Mouse (Mus musculus) erythroblast, embryonic 14.5 days (primary cell): ENCODE measurements around the gene Gnpnat1. TPM values are rescaled to one million over a fixed set of nuclear protein-coding genes. Genes with fewer than 3 reads are reported as not detected.

Source experiments
- H3K27me3 ChIP-seq: 2 replicates; pipeline ENCODE4 v1.6.1; 2012; ENCODE audit warnings: inconsistent platforms; ENCODE audit not compliant: control insufficient read depth
- H3K36me3 ChIP-seq: 2 replicates; pipeline ENCODE4 v1.6.1; 2012; ENCODE audit warnings: mild to moderate bottlenecking, inconsistent platforms; ENCODE audit not compliant: control insufficient read depth
- H3K4me1 ChIP-seq: 2 replicates; pipeline ENCODE4 v1.6.1; 2012; ENCODE audit warnings: inconsistent platforms; ENCODE audit not compliant: control insufficient read depth
- H3K4me3 ChIP-seq: replicated peaks from 2 replicates; pipeline ENCODE3; 2012; ENCODE audit warnings: moderate library complexity, mild to moderate bottlenecking, inconsistent platforms
- H3K9me3 ChIP-seq: 2 replicates; pipeline ENCODE4 v1.6.1; 2012; ENCODE audit warnings: low read length, inconsistent platforms, mixed read lengths; ENCODE audit not compliant: control insufficient read depth
- GATA1 ChIP-seq: IDR thresholded peaks from 2 replicates; pipeline ENCODE4 v1.6.1; 2012; ENCODE audit warnings: low read length, inconsistent platforms, mixed read lengths
- TAL1 ChIP-seq: IDR thresholded peaks from 3 replicates; pipeline ENCODE4 v1.6.1; 2012; ENCODE audit warnings: low read length, inconsistent platforms, mixed read lengths
- polyA plus RNA-seq: library from polyadenylated mRNA; stranded (reverse); fragments of >175 nt; gene quantifications from 2 replicates; pipeline ENCODE4 v1.2.3, GENCODE M21; 2012

The Gnpnat1 gene
- polyA plus RNA-seq, 1 experiment, result not detected

GRCm38 (mm10) chr14:45419323-45419722 is 14.6 kb upstream of the Gnpnat1 start:
- Histone ChIP-seq H3K36me3 (no peaks in the 10 kb centered on the region), H3K9me3 (no peaks in the 10 kb centered on the region), H3K4me3 (no peak overlapping the region), H3K4me1 (no peaks in the 10 kb centered on the region), H3K27me3 (no peaks in the 10 kb centered on the region)
- TF ChIP-seq TAL1 (no peak), GATA1 (no peak)

- Histone ChIP-seq H3K4me1 (no peaks in the 10 kb centered on the region), H3K27me3 (no peaks in the 10 kb centered on the region), H3K4me3 (no peak overlapping the region), H3K9me3 (no peaks in the 10 kb centered on the region), H3K36me3 (no peaks in the 10 kb centered on the region)
- no peak for TF ChIP-seq GATA1
- TF ChIP-seq TAL1, result no peak
Observed at GRCm38 (mm10) chr14:45418553-45418952, 13.8 kb upstream of the Gnpnat1 start.

GRCm38 (mm10) chr14:45416265-45416664 is 11.6 kb upstream of the Gnpnat1 start:
- H3K4me1 ChIP-seq, result no peaks in the 10 kb centered on the region
- H3K9me3 ChIP-seq, result no peaks in the 10 kb centered on the region
- TF ChIP-seq GATA1 (no peak), TAL1 (no peak)
- no peaks in the 10 kb centered on the region for H3K36me3 ChIP-seq
- H3K27me3 ChIP-seq, result no peaks in the 10 kb centered on the region
- H3K4me3 ChIP-seq, result no peak overlapping the region

GRCm38 (mm10) chr14:45403651-45404050 is 1.1 kb downstream of the Gnpnat1 start:
- Histone ChIP-seq H3K27me3 (no peaks in the 10 kb centered on the region), H3K36me3 (no peaks in the 10 kb centered on the region), H3K4me3 (no peak overlapping the region), H3K9me3 (no peaks in the 10 kb centered on the region), H3K4me1 (no peaks in the 10 kb centered on the region)
- no peak for TF ChIP-seq TAL1
- TF ChIP-seq GATA1, result no peak

GRCm38 (mm10) chr14:45399836-45400235 is 4.9 kb downstream of the Gnpnat1 start:
- Histone ChIP-seq H3K27me3 (no peaks in the 10 kb centered on the region), H3K9me3 (no peaks in the 10 kb centered on the region), H3K4me1 (no peaks in the 10 kb centered on the region), H3K36me3 (no peaks in the 10 kb centered on the region), H3K4me3 (no peak overlapping the region)
- TF ChIP-seq TAL1 (no peak), GATA1 (no peak)

- Histone ChIP-seq H3K27me3 (no peaks in the 10 kb centered on the region), H3K4me3 (peak overlapping the region; percentile 79), H3K36me3 (no peaks in the 10 kb centered on the region), H3K9me3 (no peaks in the 10 kb centered on the region), H3K4me1 (peaks cover 31% of the 10 kb centered on the region)
- TF ChIP-seq GATA1, result no peak
- TF ChIP-seq TAL1, result no peak
Observed at GRCm38 (mm10) chr14:45389194-45389593, 15.5 kb downstream of the Gnpnat1 start.

- no peaks in the 10 kb centered on the region for H3K27me3 ChIP-seq
- H3K4me1 ChIP-seq, result peaks cover 31% of the 10 kb centered on the region
- peak overlapping the region; percentile 79 for H3K4me3 ChIP-seq
- H3K9me3 ChIP-seq, result no peaks in the 10 kb centered on the region
- TF ChIP-seq TAL1, result no peak
- TF ChIP-seq GATA1, result no peak
- no peaks in the 10 kb centered on the region for H3K36me3 ChIP-seq
Observed at GRCm38 (mm10) chr14:45388345-45389181, 16.1 kb downstream of the Gnpnat1 start.

- Histone ChIP-seq H3K4me3 (peak overlapping the region; percentile 79), H3K27me3 (no peaks in the 10 kb centered on the region), H3K36me3 (no peaks in the 10 kb centered on the region), H3K4me1 (peaks cover 31% of the 10 kb centered on the region), H3K9me3 (no peaks in the 10 kb centered on the region)
- TF ChIP-seq GATA1, result no peak
- no peak for TF ChIP-seq TAL1
Observed at GRCm38 (mm10) chr14:45387480-45387879, 17.2 kb downstream of the Gnpnat1 start.

- Histone ChIP-seq H3K4me3 (no peak overlapping the region), H3K9me3 (no peaks in the 10 kb centered on the region), H3K27me3 (no peaks in the 10 kb centered on the region), H3K36me3 (peaks cover 3% of the 10 kb centered on the region; the same call in 1 of the 2 replicates), H3K4me1 (peaks cover 31% of the 10 kb centered on the region)
- TF ChIP-seq GATA1, result no peak
- TF ChIP-seq TAL1, result no peak
Observed at GRCm38 (mm10) chr14:45385596-45385995, 19.1 kb downstream of the Gnpnat1 start.

- Histone ChIP-seq H3K4me3 (no peak overlapping the region), H3K36me3 (peaks cover 14% of the 10 kb centered on the region), H3K27me3 (no peaks in the 10 kb centered on the region), H3K4me1 (peaks cover 17% of the 10 kb centered on the region), H3K9me3 (no peaks in the 10 kb centered on the region)
- no peak for TF ChIP-seq TAL1
- no peak for TF ChIP-seq GATA1
Observed at GRCm38 (mm10) chr14:45382912-45383311, 21.8 kb downstream of the Gnpnat1 start.
